Mouse (Mus musculus) heart, postnatal 25 days (tissue): ENCODE data around the gene Extl1. TPM values are rescaled to one million over a fixed set of nuclear protein-coding genes. Genes with fewer than 3 reads are reported as not detected.
"Not testable (repeated sequence)": the region's sequence is repeated elsewhere in the genome, so short reads cannot be mapped to it uniquely, and the experiment has no call there.

ENCODE experiments used
- DNase-seq: peaks from one replicate; pipeline ENCODE4 v3.0.0; 2022; ENCODE audit warnings: low spot score
- intact Hi-C: fragments of 180-260 bp; cut with DNase I; formaldehyde crosslinking; loops from one replicate; pipeline ENCODE4 v1.15.1; 2025
- total RNA-seq, 2 experiments: library from RNA; stranded (reverse); gene quantifications; 2 replicates each; pipeline ENCODE4 v1.2.3; 2021

The Extl1 gene
- total RNA-seq: 10 to 100 TPM; 18.0 to 19.4 TPM

DNA sequence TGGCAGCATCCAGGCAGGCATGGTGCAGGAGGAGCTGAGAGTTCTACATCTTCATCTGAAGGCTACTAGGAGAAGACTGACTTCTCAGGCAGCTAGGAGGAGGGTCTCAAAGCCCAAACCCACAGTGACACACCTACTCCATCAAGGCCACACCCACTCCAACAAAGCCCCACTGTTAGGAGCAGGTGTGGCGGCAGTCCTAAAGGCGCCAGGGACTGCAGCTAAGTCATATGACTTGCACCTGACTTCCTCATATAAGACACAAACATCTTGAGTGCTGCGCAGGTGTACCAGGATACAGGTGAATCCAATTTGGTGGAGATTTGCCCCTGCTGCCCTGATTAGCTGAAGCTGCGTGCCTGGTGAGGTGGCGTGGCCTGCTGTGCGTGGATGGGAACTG is at the start of gene Extl1:
TSS of gene Extl1 (minus strand) at position 101 of the 400 bp plus-strand sequence.
- intact Hi-C loops, DNase-seq: not testable (repeated sequence)

- intact Hi-C loops: no loop called here
Measured at GRCm38 (mm10) chr4:134432686-134433360, 49.2 kb upstream of the Extl1 start.

GRCm38 (mm10) chr4:134430381-134431004 is 46.8 kb upstream of the Extl1 start:
- no peak for DNase-seq

More at GRCm38 (mm10) chr4:134432686-134433360, 49.2 kb upstream of the Extl1 start:
- no peak for DNase-seq

DNA sequence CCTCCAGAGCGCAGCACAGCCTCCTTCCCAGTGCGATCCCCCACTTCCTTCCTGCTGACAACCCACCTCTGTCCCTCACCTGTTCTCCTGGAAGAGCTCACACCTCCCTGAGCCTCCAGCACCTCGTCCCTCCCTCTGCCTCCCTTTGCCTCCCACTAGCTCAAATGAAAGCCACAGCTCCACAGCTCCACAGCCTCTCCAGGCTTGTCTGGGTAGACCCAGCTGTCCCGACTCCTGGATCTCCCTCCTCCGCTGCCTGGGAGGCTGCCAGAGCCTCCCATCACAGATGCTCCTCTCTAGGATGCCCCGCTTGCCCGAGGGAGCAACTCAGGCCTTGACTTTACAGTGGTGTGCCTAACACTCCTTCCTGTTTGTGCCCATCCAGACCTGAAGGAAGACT is 41.4 kb upstream of the Extl1 start:
- intact Hi-C loops: no loop called here

More at GRCm38 (mm10) chr4:134430381-134431004, 46.8 kb upstream of the Extl1 start:
- intact Hi-C loops: no loop called here

DNA sequence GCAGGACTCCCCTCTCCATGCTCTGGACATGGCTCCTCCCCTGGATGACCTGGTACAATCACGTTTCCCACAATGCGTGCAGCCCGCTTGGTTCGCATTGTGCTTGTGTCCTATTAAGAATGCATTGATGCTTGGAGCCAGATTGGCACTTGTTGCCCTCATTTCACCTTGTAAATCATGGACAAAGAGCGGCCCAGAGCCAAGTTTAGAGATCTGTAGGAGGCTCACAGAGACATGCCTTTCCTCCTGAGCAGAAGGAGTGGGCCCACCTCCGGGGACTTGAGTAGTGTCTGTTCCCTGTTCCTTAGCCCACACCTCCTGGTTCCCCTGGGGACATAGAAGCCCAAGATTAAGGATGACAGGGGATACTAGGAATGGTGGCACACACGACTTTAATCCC is 40.3 kb upstream of the Extl1 start:
- no peak for DNase-seq
- intact Hi-C loops: no loop called here

More for the DNA sequence above, 41.4 kb upstream of the Extl1 start:
- DNase-seq: no peak

- intact Hi-C loops: no loop called here
- no peak for DNase-seq
Measured at GRCm38 (mm10) chr4:134421971-134422370, 38.3 kb upstream of the Extl1 start.

- intact Hi-C loops: no loop called here
- DNase-seq: no peak
Measured at GRCm38 (mm10) chr4:134417111-134417510, 33.5 kb upstream of the Extl1 start.

DNA sequence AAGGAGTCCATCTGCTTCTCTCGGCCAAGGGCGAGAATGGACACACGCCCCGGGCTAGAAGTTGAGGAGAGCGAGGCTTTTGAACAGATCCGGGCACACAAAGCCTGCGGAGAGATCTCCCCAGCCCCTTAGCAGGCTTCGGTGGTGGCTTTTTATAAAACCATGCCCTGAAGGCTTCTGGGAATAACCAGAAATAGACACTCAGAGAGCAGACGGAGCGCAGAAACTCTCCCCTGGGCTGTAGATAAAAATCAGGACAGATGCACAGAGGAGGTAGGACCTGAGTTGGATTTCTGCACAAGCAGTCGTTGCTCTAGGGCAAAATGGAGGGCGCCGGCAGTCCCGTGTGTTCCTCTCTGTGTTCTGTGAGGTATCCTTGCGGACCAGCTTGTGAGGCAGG is 33.0 kb upstream of the Extl1 start:
- intact Hi-C loops: no loop called here
- DNase-seq: no peak

- intact Hi-C loops: no loop called here
- DNase-seq: no peak
Measured at GRCm38 (mm10) chr4:134416177-134416576, 32.5 kb upstream of the Extl1 start.

DNA sequence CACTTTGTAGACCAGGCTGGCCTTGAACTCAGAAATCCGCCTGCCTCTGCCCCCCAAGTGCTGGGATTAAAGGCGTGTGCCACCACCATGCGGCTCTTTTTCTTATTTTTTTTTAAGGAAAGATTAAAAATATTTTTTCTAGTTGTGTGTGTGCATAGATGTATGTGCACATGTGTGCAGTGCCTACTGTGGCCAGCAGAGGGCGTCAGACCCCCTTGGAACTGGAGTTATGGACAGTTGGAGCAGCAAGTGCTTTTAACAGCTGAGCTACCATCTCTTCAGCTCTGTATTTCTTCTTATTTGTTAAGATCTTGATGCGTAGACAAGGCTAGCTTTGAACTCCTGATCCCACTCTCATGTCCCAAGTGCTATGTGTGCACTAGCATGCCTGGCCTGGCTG is 25.6 kb upstream of the Extl1 start:
- intact Hi-C loops: no loop called here

DNA sequence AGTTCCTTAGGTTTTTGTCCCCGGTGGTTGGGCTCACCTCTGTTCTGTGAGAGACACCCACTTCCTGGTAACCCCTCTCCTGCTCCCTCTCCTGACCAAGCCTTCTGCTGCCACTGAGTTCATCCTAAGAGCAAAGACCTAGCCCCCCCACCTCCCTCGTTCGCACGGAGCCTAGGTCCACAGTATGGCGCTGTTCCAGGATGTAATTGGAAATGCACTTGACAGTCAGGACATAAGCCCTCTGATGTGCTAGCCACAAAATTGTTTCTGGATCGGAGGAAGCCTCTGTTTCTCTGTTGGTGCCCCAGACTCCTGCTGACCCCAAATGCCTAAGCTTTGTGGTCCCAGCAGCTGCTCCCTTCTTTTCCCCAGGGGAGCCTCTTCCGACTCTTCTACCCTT is 20.1 kb upstream of the Extl1 start:
- intact Hi-C loops: no loop called here
- no peak for DNase-seq

More for the DNA sequence above, 25.6 kb upstream of the Extl1 start:
- no peak for DNase-seq

DNA sequence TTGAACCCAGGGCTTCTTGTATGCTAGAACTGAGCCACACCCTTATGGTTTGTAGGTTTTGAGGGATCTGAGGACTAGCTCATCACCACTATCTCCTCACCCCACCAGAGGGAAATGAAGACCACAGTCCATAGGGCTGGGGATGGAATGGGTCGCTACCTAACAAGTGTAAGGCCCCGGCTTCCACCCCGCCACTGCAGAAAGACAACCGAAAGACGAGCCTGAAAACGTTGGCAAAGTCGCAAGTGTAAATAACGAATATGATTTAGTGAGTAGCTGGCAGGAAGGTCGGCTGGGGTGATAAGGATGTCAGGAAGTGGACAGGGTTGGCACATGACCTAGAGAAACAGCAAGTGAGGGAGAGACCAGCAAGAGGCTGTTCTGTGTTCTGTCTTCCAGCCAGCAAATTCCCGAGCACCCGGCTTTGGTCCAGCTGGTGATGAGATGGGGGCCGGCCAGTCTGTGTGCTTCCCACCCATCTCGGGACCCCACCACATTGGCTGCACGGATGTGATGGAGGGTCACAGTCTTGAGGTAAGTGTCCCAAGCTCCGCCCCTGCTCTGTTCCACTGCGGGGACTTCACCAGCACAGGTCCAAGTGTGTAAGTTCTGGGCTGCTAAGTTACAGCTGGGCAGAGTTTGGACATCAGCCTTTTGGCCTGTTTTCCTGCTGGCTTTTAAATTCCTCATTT is 19.1 kb upstream of the Extl1 start:
- intact Hi-C loops: no loop called here

GRCm38 (mm10) chr4:134401856-134402570 is 18.4 kb upstream of the Extl1 start:
- DNase-seq: no peak
- intact Hi-C loops: no loop called here

More for the DNA sequence above, 19.1 kb upstream of the Extl1 start:
- peak; percentile 56 for DNase-seq

DNA sequence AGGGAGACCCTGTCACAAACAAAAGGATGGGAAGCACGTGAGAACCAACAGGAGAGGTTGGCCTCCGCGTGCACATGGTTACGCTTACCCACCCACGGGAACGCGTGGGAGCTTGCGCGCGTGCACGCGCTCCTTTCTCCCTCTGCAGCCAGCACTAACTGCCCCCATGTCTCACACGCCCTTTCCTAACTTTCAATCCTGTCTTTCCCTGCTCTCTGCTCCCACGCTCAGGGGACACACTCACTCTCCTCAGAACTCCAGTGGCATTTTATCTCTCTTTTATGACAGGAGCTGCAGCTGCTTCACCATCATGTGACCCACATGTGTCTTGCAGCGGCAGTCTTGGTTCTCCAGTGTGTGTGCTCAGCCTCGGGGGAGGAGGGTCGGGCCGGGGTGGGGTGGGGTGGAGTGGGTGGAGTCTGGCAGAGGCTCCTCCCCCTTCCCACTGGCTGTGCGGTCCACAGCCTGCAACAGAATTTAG is 17.6 kb upstream of the Extl1 start:
- intact Hi-C loops: no loop called here
- DNase-seq: peak; percentile 9

- intact Hi-C loops: no loop called here
- DNase-seq: no peak
Measured at GRCm38 (mm10) chr4:134400206-134400605, 16.6 kb upstream of the Extl1 start.

GRCm38 (mm10) chr4:134397732-134398131 is 14.1 kb upstream of the Extl1 start:
- intact Hi-C loops: loop anchor here (2.0 kb wide), 1 partner anchor 71 kb away; the partner anchor contains the start of gene Stmn1
- no peak for DNase-seq

DNA sequence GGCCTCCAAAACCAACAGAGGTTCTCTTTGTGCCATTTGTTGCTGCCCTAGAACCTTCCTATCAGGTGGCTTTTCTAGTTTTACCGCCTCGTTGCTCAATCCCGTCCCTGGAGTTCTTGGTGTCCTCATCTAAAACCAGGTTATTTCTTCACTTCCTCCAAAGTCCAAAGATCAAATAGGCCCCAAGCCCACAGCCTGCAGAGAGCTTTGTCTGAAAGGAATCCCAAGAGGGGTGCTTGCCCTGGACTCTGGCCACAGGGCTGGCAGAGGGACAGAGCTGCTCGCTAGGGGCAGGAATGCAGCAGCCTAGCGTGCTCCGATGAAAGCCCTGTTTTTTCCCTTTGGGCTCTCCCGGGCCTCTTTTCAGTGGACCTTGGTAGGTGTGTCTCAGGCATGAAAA is 13.5 kb upstream of the Extl1 start:
- peak; percentile 54 for DNase-seq
- intact Hi-C loops: loop anchor here (2.0 kb wide), 1 partner anchor 72 kb away; the partner anchor contains the start of gene Stmn1

DNA sequence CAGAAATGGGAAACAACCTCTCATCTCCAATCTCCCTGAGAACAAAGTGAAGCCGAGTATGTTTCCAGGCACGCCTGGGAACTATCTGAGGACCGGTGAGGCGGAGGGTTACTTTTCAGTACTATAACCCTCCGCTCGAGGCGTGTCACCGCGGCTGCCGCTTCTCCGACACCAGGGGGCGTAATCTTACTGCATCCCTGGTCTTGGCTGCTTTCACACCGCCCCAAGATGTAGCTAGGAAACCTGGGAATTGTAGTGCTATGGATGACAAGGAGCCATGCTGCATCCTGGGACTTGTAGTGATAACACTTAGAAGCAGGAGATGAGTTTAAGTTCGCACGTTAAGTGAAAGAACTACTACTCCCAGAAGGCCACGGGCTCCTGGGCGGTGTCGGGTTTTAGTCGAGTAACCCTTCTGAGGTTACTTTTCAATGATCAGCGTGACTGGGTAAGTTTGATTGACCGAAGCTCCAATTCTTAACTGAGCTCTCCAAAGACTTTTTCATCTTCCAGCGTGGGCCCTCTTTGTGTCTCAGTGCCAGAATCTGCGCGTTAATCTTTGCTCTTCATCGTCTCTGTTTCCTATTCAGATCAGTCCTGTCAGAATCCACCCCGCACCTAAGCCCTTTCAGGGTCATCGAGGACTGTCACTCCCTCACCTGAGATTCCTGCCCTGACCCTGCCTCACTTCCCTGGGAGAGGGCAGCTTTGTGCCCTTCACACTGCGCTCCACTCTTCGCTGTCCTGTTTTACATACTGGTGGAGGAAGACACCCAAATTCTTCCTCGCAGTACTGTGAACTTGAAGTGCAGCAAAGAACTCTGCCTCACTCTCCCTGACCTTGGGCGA is 12.6 kb upstream of the Extl1 start, which contains the start of gene Pafah2:
TSS of gene Pafah2 (plus strand) at position 344 of the 849 bp plus-strand sequence.
- intact Hi-C loops: loop anchor here (1.0 to 2.0 kb wide), 2 partner anchors 73 to 82 kb away; partner anchors contain the start of gene Stmn1
- DNase-seq: peak; percentile 91

GRCm38 (mm10) chr4:134395142-134395541 is 11.5 kb upstream of the Extl1 start:
- DNase-seq: no peak
- intact Hi-C loops: no loop called here
